Mouse (Mus musculus): Measurements from ENCODE around the gene Ergic1.

Ergic1 gene

GRCm38 (mm10) chr17:26537722-26538471 is 23.4 kb upstream of the Ergic1 start:
- no peak for DNase-seq (ENCODE audit: extremely low spot score, low read depth, low spot score)

GRCm38 (mm10) chr17:26540083-26540482 is 21.2 kb upstream of the Ergic1 start:
- no peak for DNase-seq (ENCODE audit: extremely low spot score, low read depth, low spot score)

GRCm38 (mm10) chr17:26544319-26544963 is 16.8 kb upstream of the Ergic1 start:
- no peak for DNase-seq (ENCODE audit: extremely low spot score, low read depth, low spot score)

DNA sequence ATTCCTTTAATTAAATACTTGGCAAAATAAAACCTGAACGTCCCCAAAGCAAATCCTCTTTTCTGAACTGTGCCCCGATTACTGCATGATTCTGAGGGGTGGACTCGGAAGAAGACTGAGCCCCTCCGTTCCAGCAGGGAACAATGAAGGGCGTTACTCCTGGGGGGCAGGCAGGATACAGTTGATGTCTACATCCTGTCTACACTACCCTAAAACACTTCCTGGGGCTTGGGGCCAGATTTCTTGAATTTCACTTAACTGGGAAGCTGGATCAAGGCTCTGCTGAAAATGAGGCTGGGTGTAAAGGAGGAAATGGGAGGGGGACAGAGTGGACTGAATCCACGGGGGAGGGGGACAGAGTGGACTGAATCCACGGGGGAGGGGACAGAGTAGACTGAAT is 13.5 kb upstream of the Ergic1 start:
- no peak for DNase-seq (ENCODE audit: extremely low spot score, low read depth, low spot score)

- DNase-seq (ENCODE audit: extremely low spot score, low read depth, low spot score) = no peak
Observed at GRCm38 (mm10) chr17:26548566-26548965, 12.7 kb upstream of the Ergic1 start.

DNA sequence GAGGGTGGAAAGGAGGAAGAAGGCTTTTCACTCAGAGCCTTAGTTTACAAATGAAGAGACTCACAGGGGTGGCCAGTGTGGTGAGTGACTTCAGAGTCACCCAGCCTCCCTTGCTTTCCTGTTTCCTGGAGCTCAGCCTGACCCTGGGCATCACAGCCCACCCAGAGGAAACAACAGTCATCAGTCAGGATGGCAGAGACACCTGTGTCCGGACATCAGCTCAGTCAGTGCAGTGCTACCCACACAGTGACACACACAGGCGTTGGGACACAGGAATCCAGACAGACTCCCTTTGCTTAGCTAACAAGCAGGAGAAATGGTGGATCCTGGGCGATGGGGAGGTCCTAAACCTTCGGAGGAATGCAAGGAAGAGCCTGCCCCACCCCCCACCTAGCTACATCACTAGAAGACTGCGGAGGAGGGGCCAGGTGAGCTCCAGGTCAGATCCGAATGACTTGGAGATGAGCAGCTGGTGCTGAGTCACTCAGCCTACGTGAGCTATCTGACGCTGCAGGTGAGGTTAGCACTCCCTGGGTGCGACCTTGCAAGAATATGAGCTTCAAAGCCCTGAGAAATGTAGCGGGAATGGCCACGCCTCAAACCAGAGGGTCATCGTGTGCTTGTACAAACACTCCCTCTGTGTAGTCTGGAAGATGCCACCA is 12.0 kb upstream of the Ergic1 start:
- DNase-seq (ENCODE audit: extremely low spot score, low read depth, low spot score) = no peak

DNA sequence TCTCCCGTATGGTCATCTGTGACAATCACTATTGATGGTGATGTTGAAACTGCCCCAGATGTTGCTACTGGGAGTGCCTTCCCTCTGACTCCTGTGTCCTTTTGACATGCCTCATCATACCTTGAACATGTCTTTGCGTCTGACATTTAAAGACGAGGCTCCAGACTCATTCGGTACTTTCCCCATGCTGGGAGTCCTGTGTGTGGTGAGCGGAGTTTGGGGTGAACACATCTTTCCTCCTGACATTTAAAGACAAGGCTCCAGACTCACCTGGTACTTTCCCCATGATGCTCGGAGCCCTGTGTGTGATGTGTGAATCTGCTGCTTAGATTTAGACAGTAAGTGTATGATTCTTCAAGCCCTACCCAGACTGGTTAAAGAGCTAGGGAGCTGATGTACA is 10.2 kb upstream of the Ergic1 start:
- no peak for DNase-seq (ENCODE audit: extremely low spot score, low read depth, low spot score)

GRCm38 (mm10) chr17:26553033-26553432 is 8.3 kb upstream of the Ergic1 start:
- no peak for DNase-seq (ENCODE audit: extremely low spot score, low read depth, low spot score)

- DNase-seq (ENCODE audit: extremely low spot score, low read depth, low spot score) = peak; percentile 16
Observed at GRCm38 (mm10) chr17:26560526-26561289, 581 bp upstream of the Ergic1 start.

DNA sequence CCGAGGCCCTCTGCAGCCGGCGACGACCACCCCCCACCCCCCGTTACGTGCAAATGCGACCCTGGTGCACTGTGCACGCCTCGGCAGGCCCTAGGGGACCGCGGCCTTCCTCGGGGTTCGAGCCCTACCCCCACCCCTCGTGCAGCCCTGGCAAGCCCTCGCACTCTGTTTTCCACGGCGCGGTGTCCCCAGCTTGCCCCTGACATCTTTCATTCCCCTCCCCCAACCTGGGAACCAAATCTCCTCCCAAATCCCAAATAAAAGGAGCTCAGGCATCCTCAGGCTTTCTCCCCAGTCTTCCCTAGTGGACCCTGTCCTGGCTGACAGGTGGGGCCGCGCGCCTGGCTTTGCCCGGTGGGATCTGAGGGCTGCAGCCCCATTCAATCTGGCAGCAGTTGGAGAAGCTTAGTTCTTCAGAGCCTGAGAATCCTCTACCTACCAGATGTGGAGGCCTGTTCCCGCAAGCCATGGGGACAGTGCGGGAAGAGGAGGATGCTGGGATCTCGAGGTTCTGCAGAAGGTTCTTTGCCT is 427 bp downstream of the Ergic1 start, which contains the start of gene Dusp1:
Dusp1 (minus strand) TSS at position 478 of the 531 bp plus-strand sequence.
- DNase-seq (ENCODE audit: extremely low spot score, low read depth, low spot score) = no peak

GRCm38 (mm10) chr17:26562292-26562691 is 1.0 kb downstream of the Ergic1 start:
- DNase-seq (ENCODE audit: extremely low spot score, low read depth, low spot score) = no peak

DNA sequence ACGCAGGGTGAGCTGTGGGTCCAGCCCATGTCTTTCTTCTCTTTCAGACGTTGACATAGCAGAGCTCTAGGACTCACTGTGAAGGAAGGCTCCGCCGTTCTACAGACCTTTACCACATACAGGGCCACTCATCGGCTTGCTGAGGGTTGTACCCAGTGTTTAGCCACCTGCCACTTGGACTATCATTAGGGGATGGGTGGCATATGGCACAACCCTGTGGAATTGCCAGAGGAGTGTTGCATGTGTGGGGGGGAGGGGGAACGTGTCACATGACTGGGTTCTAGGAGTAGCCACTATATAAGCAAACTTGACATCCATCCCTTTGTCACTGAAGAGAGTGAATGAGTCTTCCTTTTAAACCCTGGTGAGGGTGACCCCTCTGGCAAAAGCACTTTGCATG is 2.2 kb downstream of the Ergic1 start:
- DNase-seq (ENCODE audit: extremely low spot score, low read depth, low spot score) = no peak

- DNase-seq (ENCODE audit: extremely low spot score, low read depth, low spot score) = no peak
Observed at GRCm38 (mm10) chr17:26564439-26564838, 3.1 kb downstream of the Ergic1 start.

GRCm38 (mm10) chr17:26567142-26567817 is 6.0 kb downstream of the Ergic1 start:
- DNase-seq (ENCODE audit: extremely low spot score, low read depth, low spot score) = no peak

GRCm38 (mm10) chr17:26567818-26568173 is 6.5 kb downstream of the Ergic1 start:
- no peak for DNase-seq (ENCODE audit: extremely low spot score, low read depth, low spot score)

DNA sequence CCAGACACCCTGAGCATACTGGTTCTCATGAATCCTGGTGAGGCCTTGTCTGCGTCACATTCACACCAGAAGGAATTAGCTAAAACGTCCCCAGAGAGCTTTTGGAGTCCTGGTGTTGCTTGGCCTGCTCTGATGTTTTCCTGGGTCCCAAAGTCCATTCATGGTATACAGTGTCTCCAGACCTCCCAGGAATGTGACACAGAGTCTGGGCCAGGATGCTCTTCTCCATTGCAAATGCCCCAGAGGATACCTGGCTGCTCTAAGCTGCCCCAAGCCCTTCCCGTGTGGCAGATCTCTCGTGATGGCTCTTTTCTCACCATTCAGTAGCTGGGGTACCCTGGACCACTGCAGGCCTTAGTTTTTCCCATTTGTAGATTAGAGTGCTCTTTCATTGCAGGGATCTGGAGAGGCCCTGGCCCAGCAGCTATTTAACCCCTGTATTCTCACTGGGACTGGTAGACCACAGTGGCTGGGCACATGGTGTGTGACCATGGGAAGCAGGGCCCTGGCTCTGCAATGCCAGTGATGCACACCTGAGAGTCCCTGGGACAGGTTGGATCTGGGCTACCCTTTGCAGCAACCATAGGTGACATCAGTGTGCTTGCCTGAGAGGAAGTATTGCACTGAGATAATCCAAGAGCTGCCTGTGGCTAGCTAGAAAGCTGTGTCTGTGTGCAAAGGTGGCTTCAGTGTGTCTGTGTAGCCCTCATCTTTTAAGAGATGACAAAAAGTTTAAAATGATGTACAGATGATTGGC is 8.5 kb downstream of the Ergic1 start:
- DNase-seq (ENCODE audit: extremely low spot score, low read depth, low spot score) = no peak

DNA sequence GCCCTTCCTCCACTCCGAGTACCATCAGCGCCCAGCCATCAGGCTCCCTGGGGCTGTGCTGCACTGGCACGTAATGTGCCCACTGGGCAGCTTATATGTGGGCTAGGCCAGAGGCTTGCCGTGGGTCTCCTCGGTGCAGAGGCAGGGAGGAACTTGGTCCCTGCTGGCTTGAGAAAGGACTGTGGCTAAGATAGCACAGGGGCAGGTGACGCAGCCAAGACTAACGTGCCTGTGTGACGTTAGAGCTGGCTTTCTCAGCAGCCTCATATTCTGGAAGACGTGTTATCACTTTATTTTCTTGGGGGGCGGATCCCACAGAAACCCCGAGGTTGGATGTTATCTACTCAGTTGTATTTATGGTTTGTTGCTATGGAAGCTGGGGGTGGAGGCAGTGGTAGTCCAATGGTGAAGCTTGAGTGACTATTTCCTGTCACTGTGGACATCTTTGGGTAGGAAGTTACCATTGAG is 9.4 kb downstream of the Ergic1 start:
- DNase-seq (ENCODE audit: extremely low spot score, low read depth, low spot score) = no peak

DNA sequence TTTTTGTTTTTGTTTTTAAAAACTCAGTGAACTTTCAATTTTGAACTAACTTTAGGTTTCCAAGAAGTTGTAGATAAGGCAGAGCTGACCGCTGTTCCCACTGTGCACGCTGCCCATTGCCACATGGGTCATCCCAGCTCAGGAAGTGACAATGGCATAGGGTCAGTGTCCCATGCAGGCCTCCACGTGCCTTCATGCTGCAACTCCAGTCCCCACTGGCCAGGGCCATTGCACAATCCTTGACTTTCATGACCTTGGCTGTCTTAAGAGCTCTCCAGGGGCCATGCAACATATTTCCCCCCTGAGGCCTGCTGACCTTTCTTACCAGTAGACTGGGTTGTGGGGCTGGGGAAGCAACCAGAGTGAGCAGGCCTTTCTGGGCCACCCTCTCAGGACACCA is 10.1 kb downstream of the Ergic1 start:
- DNase-seq (ENCODE audit: extremely low spot score, low read depth, low spot score) = no peak

- no peak for DNase-seq (ENCODE audit: extremely low spot score, low read depth, low spot score)
Observed at GRCm38 (mm10) chr17:26572265-26572664, 11.0 kb downstream of the Ergic1 start.

GRCm38 (mm10) chr17:26574118-26574517 is 12.8 kb downstream of the Ergic1 start:
- no peak for DNase-seq (ENCODE audit: extremely low spot score, low read depth, low spot score)

Data from hindlimb bud, embryonic 11.5 days (tissue).